Mouse (Mus musculus) heart, postnatal 0 days (tissue): ENCODE results near the gene Trim2.

ENCODE experiments used
- CTCF ChIP-seq: IDR thresholded peaks from 2 replicates; pipeline ENCODE4 v1.5.1; 2016; ENCODE audit warnings: antibody characterized with exemption, control low read depth, low read depth
- EP300 ChIP-seq: IDR thresholded peaks from 2 replicates; pipeline ENCODE4 v1.6.1; 2016; ENCODE audit warnings: antibody characterized with exemption, low read depth

DNA sequence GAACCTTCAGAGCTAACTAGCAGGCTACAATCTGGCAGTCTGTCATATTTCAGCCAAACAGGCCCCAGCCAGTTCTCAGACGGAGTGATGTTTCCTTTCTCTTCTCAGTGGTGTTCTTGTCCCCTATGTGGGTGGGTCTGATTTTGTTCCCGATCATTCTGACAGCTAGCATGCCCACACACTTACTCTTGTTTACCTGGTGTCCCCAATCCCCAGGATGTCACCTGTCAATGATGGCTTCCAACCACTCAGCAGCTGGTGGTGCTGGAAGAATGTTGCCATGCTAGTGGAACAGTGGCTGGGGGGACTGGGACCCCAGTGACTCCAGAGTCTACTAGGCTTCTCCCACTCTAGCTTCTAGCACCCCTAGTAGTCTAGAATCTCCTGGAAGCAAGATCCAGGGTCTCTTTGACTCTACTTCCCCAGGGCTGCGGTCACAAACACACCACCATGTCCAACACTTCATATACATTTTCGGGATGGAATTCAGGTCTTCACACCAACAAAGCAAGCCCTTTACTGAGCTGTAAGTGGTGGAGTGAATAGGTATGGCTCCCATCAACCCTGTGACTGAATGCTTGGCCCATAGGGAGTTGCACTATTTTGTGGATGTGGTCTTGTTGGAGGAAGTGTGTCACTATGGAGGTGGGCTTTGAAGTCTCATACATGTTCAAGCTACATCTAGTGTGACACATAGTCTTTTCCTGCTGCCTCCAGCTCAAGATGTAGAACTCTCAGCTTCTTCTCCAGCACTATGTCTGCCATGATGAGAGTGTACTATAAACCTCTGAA is 148.9 kb downstream of the Trim2 start:
- no peak for TF ChIP-seq CTCF
- TF ChIP-seq EP300, result no peak
